Mouse (Mus musculus) kidney, embryonic 14.5 days (tissue): ENCODE measurements around the gene 4921530L21Rik. TPM values are rescaled to one million over a fixed set of nuclear protein-coding genes. Genes with fewer than 3 reads are reported as not detected.

Source experiments
- ATAC-seq: fragments of 200-750 bp; cut with Nextera tagmentation; 2 replicates; pipeline ENCODE4 v1.8.0; 2017; ENCODE audit warnings: moderate number of reproducible peaks, mild to moderate bottlenecking, moderate TSS enrichment, moderate library complexity; ENCODE audit not compliant: low FRiP score, low TSS enrichment
- H3K27ac ChIP-seq: fragments of 300-500 bp; sonication (generic); 2 replicates; pipeline ENCODE4 v1.5.1; 2014; ENCODE audit warnings: low read depth, mild to moderate bottlenecking, low read length, moderate library complexity, mixed read lengths
- H3K27me3 ChIP-seq: fragments of 300-500 bp; sonication (generic); 2 replicates; pipeline ENCODE4 v1.6.1; 2014; ENCODE audit warnings: mild to moderate bottlenecking, low read length; ENCODE audit not compliant: control insufficient read depth, insufficient read depth
- H3K36me3 ChIP-seq: fragments of 300-500 bp; sonication (generic); 2 replicates; pipeline ENCODE4 v1.6.1; 2014; ENCODE audit warnings: low read length, mixed read lengths; ENCODE audit not compliant: control insufficient read depth, insufficient read depth
- H3K4me1 ChIP-seq: fragments of 300-500 bp; sonication (generic); 2 replicates; pipeline ENCODE4 v1.6.1; 2014; ENCODE audit warnings: low read length, mixed read lengths; ENCODE audit not compliant: control insufficient read depth, insufficient read depth
- H3K4me2 ChIP-seq: fragments of 300-500 bp; sonication (generic); replicated peaks from 2 replicates; pipeline ENCODE4 v1.6.1; 2014; ENCODE audit warnings: low read depth, mild to moderate bottlenecking, low read length
- H3K4me3 ChIP-seq: fragments of 300-500 bp; sonication (generic); 2 replicates; pipeline ENCODE4 v1.5.1; 2014; ENCODE audit warnings: mild to moderate bottlenecking, low read length
- H3K9ac ChIP-seq: fragments of 300-500 bp; sonication (generic); 2 replicates; pipeline ENCODE4 v1.6.1; 2014; ENCODE audit warnings: low read depth, mild to moderate bottlenecking, low read length, moderate library complexity
- H3K9me3 ChIP-seq: fragments of 300-500 bp; sonication (generic); 2 replicates; pipeline ENCODE4 v1.6.1; 2016; ENCODE audit warnings: low read length; ENCODE audit not compliant: control insufficient read depth
- WGBS: fragments of 180-500 bp; shearing (Covaris S2); extraction: QIAGEN DNeasy Blood & Tissue Kit; methylation state at CpG from one replicate; pipeline ENCODE4 v1.1.7; 2014; 5-methylcytosine and 5-hydroxymethylcytosine counted together
- polyA plus RNA-seq: library from polyadenylated mRNA; unstranded; fragments of >200 nt; fragmentation: Nextera tagmentation; extraction: Ambion mirVana; gene quantifications from 2 replicates; pipeline ENCODE4 v1.2.1, GENCODE M21; 2014

Gene 4921530L21Rik
- polyA plus RNA-seq, 1 experiment from 2014 or later, result not detected

DNA sequence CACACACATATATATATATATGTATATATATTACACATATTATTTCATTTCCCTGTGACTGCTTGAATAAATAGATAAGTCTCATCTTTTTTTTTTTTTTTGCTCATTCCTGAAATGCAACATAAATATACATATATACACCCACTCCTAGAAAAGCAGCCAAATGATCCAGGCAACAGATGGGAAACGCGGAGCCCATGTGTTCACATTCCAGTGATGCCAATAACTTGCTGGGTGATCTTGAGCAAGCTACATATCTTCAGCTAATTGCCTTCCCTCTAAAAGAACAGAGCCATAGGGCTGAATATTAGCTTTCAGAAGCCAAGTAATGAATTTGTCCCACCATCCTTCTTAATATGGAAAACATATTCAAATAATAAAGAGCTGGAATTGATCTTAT lies 32.2 kb downstream of the 4921530L21Rik start:
- H3K4me2 ChIP-seq, result no peak overlapping the region
- ATAC-seq, result no peak
- no peak overlapping the region for H3K4me3 ChIP-seq
- no peak overlapping the region for H3K27ac ChIP-seq
- H3K4me1 ChIP-seq, result no peaks in the 10 kb centered on the region
- H3K9ac ChIP-seq, result no peak overlapping the region
- H3K36me3 ChIP-seq, result no peaks in the 10 kb centered on the region
- H3K9me3 ChIP-seq, result no peaks in the 10 kb centered on the region
- no peaks in the 10 kb centered on the region for H3K27me3 ChIP-seq
- 89% methylated on average over 2 of the region's 2 CpGs for WGBS

DNA sequence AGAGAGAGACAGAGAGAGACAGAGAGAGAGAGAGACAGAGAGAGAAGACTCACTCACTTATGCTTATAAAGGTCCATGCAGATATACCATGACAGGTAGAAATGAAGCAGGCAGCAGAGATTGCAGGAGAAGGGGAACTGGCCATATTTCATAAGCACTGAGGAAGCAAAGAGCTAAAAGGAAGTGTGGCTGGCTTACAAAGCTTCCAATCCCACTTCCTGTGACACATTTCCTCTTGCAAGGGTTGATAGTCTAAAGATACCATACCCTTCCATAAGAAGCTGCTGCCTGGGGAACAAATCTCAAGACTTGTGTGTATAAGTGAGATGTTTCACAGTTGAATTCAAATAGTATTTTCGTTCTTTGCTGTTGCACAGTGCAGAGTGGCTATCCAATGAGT lies 45.7 kb downstream of the 4921530L21Rik start:
- 83% methylated on average over 1 of the region's 1 CpGs for whole genome bisulfite sequencing
- Histone ChIP-seq H3K9ac (no peak overlapping the region), H3K9me3 (no peaks in the 10 kb centered on the region), H3K4me1 (no peaks in the 10 kb centered on the region), H3K36me3 (no peaks in the 10 kb centered on the region), H3K4me3 (no peak overlapping the region), H3K4me2 (no peak overlapping the region), H3K27ac (no peak overlapping the region), H3K27me3 (no peaks in the 10 kb centered on the region)
- ATAC-seq, result no peak

DNA sequence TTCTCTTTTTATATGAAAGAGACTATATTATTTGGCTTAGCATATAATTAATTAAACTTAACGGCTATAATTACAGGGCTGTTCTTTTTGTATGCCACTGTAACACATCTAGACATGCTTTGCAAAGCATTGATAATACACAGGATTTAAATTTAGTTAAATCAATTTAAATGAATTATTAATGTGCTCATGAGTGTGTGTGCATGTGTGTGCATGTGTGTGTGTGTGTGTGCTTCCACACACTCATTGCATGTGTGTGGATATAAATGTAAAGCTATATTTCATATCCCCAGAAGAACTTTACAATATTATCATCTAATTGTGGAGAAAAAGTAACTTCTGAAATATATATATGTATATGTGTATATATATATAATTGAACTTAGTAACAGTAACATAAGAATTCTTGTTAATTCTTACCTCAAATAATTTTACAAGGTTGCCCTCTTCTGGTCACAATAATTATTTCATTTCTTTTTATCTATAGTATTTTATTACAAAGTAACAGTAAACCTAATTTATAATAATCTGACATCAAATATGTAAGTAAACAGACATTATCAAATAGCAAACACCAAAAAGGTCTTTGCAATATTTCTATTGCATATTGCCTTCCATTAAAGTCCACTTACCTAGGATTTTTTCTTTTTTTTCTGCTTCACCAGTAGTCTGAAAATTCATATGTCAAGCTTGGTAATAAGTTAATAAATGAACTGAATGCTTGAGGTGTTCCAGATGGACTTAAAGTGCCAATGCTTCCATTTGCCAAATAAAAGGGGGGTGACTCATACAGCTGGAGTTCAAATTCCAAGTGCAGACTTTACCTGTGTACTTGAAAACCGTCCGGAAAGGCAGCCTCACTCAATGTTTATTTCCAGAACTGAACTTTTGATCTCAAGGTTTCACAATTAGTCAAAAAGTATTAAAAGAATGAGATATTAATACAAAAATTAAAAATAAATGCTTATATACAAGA lies 47.0 kb downstream of the 4921530L21Rik start:
- Histone ChIP-seq H3K4me2 (no peak overlapping the region), H3K36me3 (no peaks in the 10 kb centered on the region), H3K27ac (no peak overlapping the region), H3K4me1 (no peaks in the 10 kb centered on the region), H3K9ac (no peak overlapping the region), H3K4me3 (no peak overlapping the region), H3K27me3 (no peaks in the 10 kb centered on the region), H3K9me3 (no peaks in the 10 kb centered on the region)
- WGBS, result 91% methylated on average over 3 of the region's 3 CpGs
- no peak for ATAC-seq
